Mouse (Mus musculus): ENCODE results near the gene Ppm1m.

Gene Ppm1m

GRCm38 (mm10) chr9:106220894-106221523 lies 21.5 kb upstream of the Ppm1m start:
- no peak for DNase-seq (ENCODE audit: low spot score in 2 of 2)

GRCm38 (mm10) chr9:106216971-106217370 lies 17.4 kb upstream of the Ppm1m start:
- no peak for DNase-seq (ENCODE audit: low spot score in 2 of 2)

GRCm38 (mm10) chr9:106215341-106216125 lies 16.0 kb upstream of the Ppm1m start:
- no peak for DNase-seq (ENCODE audit: low spot score in 2 of 2)

GRCm38 (mm10) chr9:106212594-106212981 lies 13.0 kb upstream of the Ppm1m start:
- DNase-seq (ENCODE audit: low spot score in 2 of 2), result no peak

- peak; percentile 82 to 83 for DNase-seq (ENCODE audit: low spot score in 2 of 2)
Observed at GRCm38 (mm10) chr9:106211680-106212593, 12.4 kb upstream of the Ppm1m start.

- DNase-seq (ENCODE audit: low spot score in 2 of 2), result no peak
Observed at GRCm38 (mm10) chr9:106210853-106211609, 11.5 kb upstream of the Ppm1m start.

GRCm38 (mm10) chr9:106209954-106210353 lies 10.4 kb upstream of the Ppm1m start:
- no peak for DNase-seq (ENCODE audit: low spot score in 2 of 2)

- no peak for DNase-seq (ENCODE audit: low spot score in 2 of 2)
Observed at GRCm38 (mm10) chr9:106208181-106208580, 8.6 kb upstream of the Ppm1m start.

- no peak for DNase-seq (ENCODE audit: low spot score in 2 of 2)
Observed at GRCm38 (mm10) chr9:106206515-106206914, 7.0 kb upstream of the Ppm1m start.

- no peak for DNase-seq (ENCODE audit: low spot score in 2 of 2)
Observed at GRCm38 (mm10) chr9:106205713-106206290, 6.3 kb upstream of the Ppm1m start.

GRCm38 (mm10) chr9:106203990-106204851 lies 4.7 kb upstream of the Ppm1m start:
- DNase-seq (ENCODE audit: low spot score in 2 of 2), result no peak

- DNase-seq (ENCODE audit: low spot score in 2 of 2), result peak; percentile 82 to 86
Observed at GRCm38 (mm10) chr9:106202819-106203636, 3.5 kb upstream of the Ppm1m start, which contains the start of gene Twf2. TSS of gene Twf2 (plus strand) at chr9:106203108.

GRCm38 (mm10) chr9:106201895-106202294 lies 2.3 kb upstream of the Ppm1m start:
- DNase-seq (ENCODE audit: low spot score in 2 of 2), result no peak

- DNase-seq (ENCODE audit: low spot score in 2 of 2), result no peak
Observed at GRCm38 (mm10) chr9:106198962-106199458, 536 bp downstream of the Ppm1m start.

GRCm38 (mm10) chr9:106197732-106198131 lies 1.8 kb downstream of the Ppm1m start:
- no peak for DNase-seq (ENCODE audit: low spot score in 2 of 2)

GRCm38 (mm10) chr9:106197081-106197713 lies 2.3 kb downstream of the Ppm1m start:
- DNase-seq (ENCODE audit: low spot score in 2 of 2), result no peak

GRCm38 (mm10) chr9:106195693-106196092 lies 3.9 kb downstream of the Ppm1m start:
- no peak for DNase-seq (ENCODE audit: low spot score in 2 of 2)
